Mouse (Mus musculus) mammary gland, adult 2 months (tissue): ENCODE measurements around the gene Cyp2c54. TPM values are rescaled to one million over a fixed set of nuclear protein-coding genes. Genes with fewer than 3 reads are reported as not detected.

Experiments used
- polyA plus RNA-seq: library from polyadenylated mRNA; depleted of rRNA; stranded (reverse); fragments of >200 nt; gene quantifications from 2 replicates; pipeline ENCODE4 v1.2.3, GENCODE M21; 2012; ENCODE audit warnings: low replicate concordance; rRNA removed

The Cyp2c54 gene
- polyA plus RNA-seq, result 0.09 and 0.59 TPM in 2 replicates

GRCm38 (mm10) chr19:40073701-40074100 is at the start of gene Cyp2c54:
TSS of gene Cyp2c54 (minus strand) at chr19:40073827.

GRCm38 (mm10) chr19:40089421-40089820 is 15.8 kb upstream of the Cyp2c54 start, which contains the start of gene Cyp2c50:
TSS of gene Cyp2c50 (plus strand) at chr19:40089688.

GRCm38 (mm10) chr19:39992140-39992539 is 81.5 kb downstream of the Cyp2c54 start, which contains the start of gene Cyp2c37:
TSS of gene Cyp2c37 (plus strand) at chr19:39992424.

Other genes with a start within 250 kb of the Cyp2c54 start
- not detected in 2 replicates for gene Cyp2c69, start 187.0 kb downstream of the Cyp2c54 start, polyA plus RNA-seq
- 0.37 TPM in 1 of 2 replicates, not detected in the other for gene Cyp2c37, start 81.4 kb downstream of the Cyp2c54 start, polyA plus RNA-seq
- 2.1 TPM in 1 of 2 replicates, not detected in the other for gene Cyp2c50, start 15.9 kb upstream of the Cyp2c54 start, polyA plus RNA-seq
- 0.42 TPM in 1 of 2 replicates, not detected in the other for gene Cyp2c70, start 113.5 kb upstream of the Cyp2c54 start, polyA plus RNA-seq
- gene Pdlim1, start 198.0 kb upstream of the Cyp2c54 start, polyA plus RNA-seq, result 58.0 and 93.0 TPM in 2 replicates